Mouse (Mus musculus) lung, adult 2 months (tissue): Measurements from ENCODE around the gene H2al1e.
"Not testable (repeated sequence)": the region's sequence is repeated elsewhere in the genome, so short reads cannot be mapped to it uniquely, and the experiment has no call there.

Experiments used
- CTCF ChIP-seq: fragments of 200-500 bp; IDR thresholded peaks from 2 replicates; pipeline ENCODE4 v1.5.1; 2011; ENCODE audit warnings: mild to moderate bottlenecking, low read length, control low read depth; ENCODE audit not compliant: insufficient read depth
- POLR2A ChIP-seq: fragments of 200-500 bp; IDR thresholded peaks from 2 replicates; pipeline ENCODE4 v1.6.1; 2011; ENCODE audit warnings: low read depth, mild to moderate bottlenecking, control low read depth, low read length, borderline replicate concordance; ENCODE audit errors: extremely low read depth

DNA sequence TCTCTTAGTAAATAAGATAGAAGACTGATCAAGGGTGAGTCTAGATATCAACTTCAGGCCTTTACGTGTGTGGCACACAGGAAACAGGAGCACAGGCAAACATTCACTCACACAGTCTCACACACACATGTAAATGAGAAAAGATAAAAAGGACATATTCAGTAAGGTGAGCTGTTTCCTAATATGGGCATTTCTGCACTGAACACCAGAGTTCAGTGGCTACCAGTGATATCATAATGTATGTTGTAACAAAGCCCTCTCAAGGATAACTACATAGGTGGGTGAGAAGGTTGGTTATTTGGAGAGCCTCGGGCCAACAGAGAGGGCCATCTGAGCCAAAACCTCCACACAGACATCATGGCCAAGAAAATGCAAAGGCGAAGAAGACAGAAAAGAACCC lies 9.6 kb upstream of the H2al1e start, which contains the start of gene H2al1b:
- TF ChIP-seq CTCF, POLR2A: not testable (repeated sequence)
